Mouse (Mus musculus) bone marrow macrophage, adult 2 months (primary cell): ENCODE measurements around the gene Zfp784.

ENCODE experiments used
- CTCF ChIP-seq: IDR thresholded peaks from 2 replicates; pipeline ENCODE4 v1.5.1; 2012; ENCODE audit warnings: low read depth, mild to moderate bottlenecking, low read length, moderate library complexity
- POLR2A ChIP-seq: IDR thresholded peaks from 2 replicates; pipeline ENCODE4 v1.6.1; 2012; ENCODE audit warnings: mild to moderate bottlenecking, low read depth, low read length, borderline replicate concordance

GRCm38 (mm10) chr7:5074984-5075383 lies 36.7 kb upstream of the Zfp784 start:
- TF ChIP-seq CTCF (no peak), POLR2A (no peak)
